Mouse (Mus musculus) midbrain, embryonic 14.5 days (tissue): ENCODE data around the gene Gabbr2. TPM values are rescaled to one million over a fixed set of nuclear protein-coding genes. Genes with fewer than 3 reads are reported as not detected.

ENCODE experiments used
- ATAC-seq: fragments of 200-750 bp; cut with Nextera tagmentation; 2 replicates; pipeline ENCODE4 v1.8.0; 2017; ENCODE audit warnings: moderate number of reproducible peaks, moderate library complexity; ENCODE audit not compliant: low FRiP score, low TSS enrichment
- DNase-seq: peaks from one replicate; pipeline ENCODE4 v3.0.0-alpha.2; 2015
- H3K27ac ChIP-seq: fragments of 300-500 bp; sonication (generic); replicated peaks from 2 replicates; pipeline ENCODE4 v1.5.1; 2014; ENCODE audit warnings: mild to moderate bottlenecking, low read depth, low read length, moderate library complexity
- H3K27me3 ChIP-seq: fragments of 300-500 bp; sonication (generic); 2 replicates; pipeline ENCODE4 v1.6.1; 2014; ENCODE audit warnings: low read length, control low read depth, mixed read lengths; ENCODE audit not compliant: control insufficient read depth, insufficient read depth
- H3K36me3 ChIP-seq: fragments of 300-500 bp; sonication (generic); 2 replicates; pipeline ENCODE4 v1.6.1; 2014; ENCODE audit warnings: low read length, control low read depth; ENCODE audit not compliant: control insufficient read depth, insufficient read depth
- H3K4me1 ChIP-seq: fragments of 300-500 bp; sonication (generic); 2 replicates; pipeline ENCODE4 v1.6.1; 2014; ENCODE audit warnings: mild to moderate bottlenecking, antibody characterized with exemption, low read length, control low read depth; ENCODE audit not compliant: control insufficient read depth, insufficient read depth
- H3K4me2 ChIP-seq: fragments of 300-500 bp; sonication (generic); 2 replicates; pipeline ENCODE4 v1.6.1; 2014; ENCODE audit warnings: mild to moderate bottlenecking, low read length, moderate library complexity
- H3K4me3 ChIP-seq: fragments of 300-500 bp; sonication (generic); replicated peaks from 2 replicates; pipeline ENCODE4 v1.5.1; 2014; ENCODE audit warnings: low read depth, low read length
- H3K9ac ChIP-seq: fragments of 300-500 bp; sonication (generic); replicated peaks from 2 replicates; pipeline ENCODE4 v1.6.1; 2014; ENCODE audit warnings: mild to moderate bottlenecking, low read length, moderate library complexity
- H3K9me3 ChIP-seq: fragments of 300-500 bp; sonication (generic); 2 replicates; pipeline ENCODE4 v1.6.1; 2016; ENCODE audit warnings: low read length, control low read depth, mixed read lengths; ENCODE audit not compliant: control insufficient read depth
- WGBS: fragments of 180-500 bp; shearing (Covaris S2); extraction: QIAGEN DNeasy Blood & Tissue Kit; methylation state at CpG from one replicate; pipeline ENCODE4 v1.1.7; 2014; 5-methylcytosine and 5-hydroxymethylcytosine counted together
- polyA plus RNA-seq: library from polyadenylated mRNA; unstranded; fragments of >200 nt; fragmentation: Nextera tagmentation; extraction: Ambion mirVana; gene quantifications from 2 replicates; pipeline ENCODE4 v1.2.1, GENCODE M21; 2014

Gabbr2 gene
- polyA plus RNA-seq, 1 experiment from 2014 or later: 8.6 TPM

- H3K27me3 ChIP-seq: no peaks in the 10 kb centered on the region
- H3K36me3 ChIP-seq: no peaks in the 10 kb centered on the region
- no peaks in the 10 kb centered on the region for H3K4me1 ChIP-seq
- H3K27ac ChIP-seq: no peak overlapping the region
- H3K4me3 ChIP-seq: no peak overlapping the region
- ATAC-seq: no peak
- H3K9me3 ChIP-seq: no peaks in the 10 kb centered on the region
- no peak overlapping the region for H3K9ac ChIP-seq
- no peak for DNase-seq
- WGBS: 87% methylated on average over 7 of the region's 7 CpGs
- H3K4me2 ChIP-seq: no peak overlapping the region
Observed at GRCm38 (mm10) chr4:46957955-46958354, 33.7 kb downstream of the Gabbr2 start.

DNA sequence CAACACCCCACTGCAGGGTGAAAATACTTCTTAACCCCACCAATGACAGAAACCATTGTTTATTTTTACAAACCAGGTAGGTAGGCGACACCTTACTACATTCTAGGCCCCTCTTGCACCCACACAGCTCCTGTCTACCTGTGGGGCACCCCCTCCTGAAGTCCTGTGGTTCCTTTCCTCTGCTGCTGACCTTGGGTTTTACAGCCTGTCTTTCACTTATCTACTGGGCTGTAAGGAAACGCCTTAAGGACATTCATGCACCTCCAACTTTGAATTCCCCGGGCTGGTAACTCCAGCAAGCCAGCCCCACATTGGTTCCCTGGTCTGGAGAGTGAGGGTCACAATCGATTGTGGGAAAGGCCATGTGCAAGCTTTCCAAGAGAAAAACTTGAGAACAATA lies 34.7 kb downstream of the Gabbr2 start:
- Histone ChIP-seq H3K9ac (no peak overlapping the region), H3K9me3 (no peaks in the 10 kb centered on the region), H3K27ac (no peak overlapping the region), H3K4me2 (no peak overlapping the region), H3K36me3 (no peaks in the 10 kb centered on the region), H3K4me1 (no peaks in the 10 kb centered on the region), H3K4me3 (no peak overlapping the region), H3K27me3 (no peaks in the 10 kb centered on the region)
- 82% methylated on average over 4 of the region's 4 CpGs for WGBS
- ATAC-seq: no peak
- DNase-seq: no peak

DNA sequence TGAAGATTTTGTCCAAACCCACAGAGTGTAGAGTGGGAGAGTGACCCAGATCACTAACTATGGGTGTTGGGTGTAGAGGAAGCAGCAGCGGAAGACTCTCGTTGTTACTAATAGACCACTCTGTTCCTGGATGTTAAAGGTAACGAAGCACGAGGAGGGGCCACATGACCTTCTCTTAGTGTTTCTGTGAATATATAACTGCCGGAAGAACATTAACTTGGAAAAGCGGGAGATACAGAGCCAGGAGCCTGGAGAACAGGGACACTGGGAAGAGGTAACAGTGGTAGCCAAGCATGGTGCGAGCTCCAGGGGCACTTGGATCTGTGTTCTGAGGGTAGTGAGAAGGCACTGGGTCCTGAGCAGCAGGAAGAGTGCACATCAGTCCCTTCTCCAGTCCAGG lies 38.7 kb downstream of the Gabbr2 start:
- ATAC-seq (no peak), DNase-seq (no peak)
- H3K4me2 ChIP-seq: no peak overlapping the region
- H3K27me3 ChIP-seq: no peaks in the 10 kb centered on the region
- no peaks in the 10 kb centered on the region for H3K36me3 ChIP-seq
- 93% methylated on average over 7 of the region's 7 CpGs for WGBS
- no peak overlapping the region for H3K27ac ChIP-seq
- no peaks in the 10 kb centered on the region for H3K9me3 ChIP-seq
- H3K4me3 ChIP-seq: no peak overlapping the region
- H3K4me1 ChIP-seq: no peaks in the 10 kb centered on the region
- no peak overlapping the region for H3K9ac ChIP-seq

DNA sequence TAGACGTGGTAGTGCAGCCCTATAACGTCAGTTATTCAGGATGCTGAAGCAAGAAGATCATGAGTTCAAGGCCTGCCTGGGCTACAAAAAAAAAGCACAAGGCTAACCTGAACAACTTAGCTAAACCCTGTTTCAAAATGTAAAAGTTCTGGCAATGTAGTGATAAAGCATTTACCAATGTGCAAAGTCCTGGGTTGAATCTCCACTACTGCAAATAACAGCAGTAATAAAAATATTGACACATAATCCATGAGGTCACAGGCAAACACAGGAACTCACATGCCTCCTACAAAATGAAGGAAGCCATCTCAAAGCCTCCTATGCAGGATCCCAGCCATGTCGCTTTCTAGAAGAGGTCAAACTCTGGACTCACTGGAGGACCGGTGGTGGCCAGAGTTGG lies 39.1 kb downstream of the Gabbr2 start:
- no peak for ATAC-seq

GRCm38 (mm10) chr4:46934291-46934690 lies 57.4 kb downstream of the Gabbr2 start:
- Histone ChIP-seq H3K4me3 (no peak overlapping the region), H3K27ac (no peak overlapping the region), H3K9me3 (no peaks in the 10 kb centered on the region), H3K4me2 (no peak overlapping the region), H3K9ac (no peak overlapping the region), H3K27me3 (no peaks in the 10 kb centered on the region), H3K4me1 (peaks cover 15% of the 10 kb centered on the region; the same call in 1 of the 2 replicates), H3K36me3 (no peaks in the 10 kb centered on the region)
- DNase-seq: no peak
- 74% methylated on average over 3 of the region's 3 CpGs for WGBS
- no peak for ATAC-seq

More for the DNA sequence above, 39.1 kb downstream of the Gabbr2 start:
- H3K9me3 ChIP-seq: no peaks in the 10 kb centered on the region
- WGBS: 89% methylated on average over 4 of the region's 4 CpGs
- no peak for DNase-seq
- no peaks in the 10 kb centered on the region for H3K4me1 ChIP-seq
- H3K27me3 ChIP-seq: no peaks in the 10 kb centered on the region
- H3K4me3 ChIP-seq: no peak overlapping the region
- no peak overlapping the region for H3K9ac ChIP-seq
- H3K27ac ChIP-seq: no peak overlapping the region
- no peaks in the 10 kb centered on the region for H3K36me3 ChIP-seq
- H3K4me2 ChIP-seq: no peak overlapping the region

- 82% methylated on average over 2 of the region's 2 CpGs for WGBS
Observed at GRCm38 (mm10) chr4:46933590-46933989, 58.1 kb downstream of the Gabbr2 start.

DNA sequence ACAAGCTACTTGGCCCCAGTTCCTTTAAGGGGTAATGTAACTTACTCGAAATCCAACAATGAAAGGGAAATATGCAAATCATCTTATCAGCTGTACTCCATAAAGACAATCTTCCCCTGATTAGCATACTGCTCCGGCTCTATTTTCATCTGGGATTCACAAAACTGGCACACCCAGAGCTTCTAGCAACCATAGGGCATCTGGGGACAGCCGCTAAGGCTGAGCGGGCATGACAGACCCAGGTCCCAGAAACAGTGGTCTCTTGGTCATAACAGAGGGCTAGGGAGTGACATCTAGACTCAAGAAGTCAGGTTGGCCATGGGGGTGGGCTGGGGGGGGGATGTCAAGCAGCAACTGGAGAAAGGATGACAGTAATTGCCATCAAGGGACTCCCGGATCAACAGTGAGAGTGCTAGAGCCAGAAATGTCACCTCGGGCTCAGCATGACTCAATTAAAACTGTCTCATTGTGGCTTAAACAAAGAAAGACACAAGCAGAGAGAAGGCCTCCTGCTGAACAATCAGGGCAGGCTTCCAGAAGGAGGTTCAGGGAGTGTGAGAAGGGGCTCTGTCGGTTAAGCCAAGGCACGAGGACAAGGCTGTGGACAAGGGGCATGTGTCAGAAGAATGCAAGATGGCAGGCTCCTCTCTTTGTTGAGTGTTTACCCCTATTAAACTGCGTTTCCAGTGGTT lies 59.8 kb downstream of the Gabbr2 start:
- peak; percentile 48 for DNase-seq

More at GRCm38 (mm10) chr4:46933590-46933989, 58.1 kb downstream of the Gabbr2 start:
- ATAC-seq: no peak
- Histone ChIP-seq H3K27me3 (no peaks in the 10 kb centered on the region), H3K4me2 (no peak overlapping the region), H3K27ac (no peak overlapping the region), H3K4me1 (peaks cover 15% of the 10 kb centered on the region; the same call in 1 of the 2 replicates), H3K9me3 (no peaks in the 10 kb centered on the region), H3K9ac (no peak overlapping the region), H3K4me3 (no peak overlapping the region), H3K36me3 (no peaks in the 10 kb centered on the region)
- no peak for DNase-seq

GRCm38 (mm10) chr4:46928112-46928511 lies 63.6 kb downstream of the Gabbr2 start:
- 55% methylated on average over 3 of the region's 3 CpGs for WGBS
- Histone ChIP-seq H3K4me3 (no peak overlapping the region), H3K36me3 (no peaks in the 10 kb centered on the region), H3K27me3 (no peaks in the 10 kb centered on the region), H3K9me3 (no peaks in the 10 kb centered on the region), H3K9ac (no peak overlapping the region), H3K4me2 (no peak overlapping the region), H3K4me1 (peaks cover 19% of the 10 kb centered on the region; the same call in 1 of the 2 replicates), H3K27ac (no peak overlapping the region)
- ATAC-seq: no peak
- no peak for DNase-seq

More for the DNA sequence above, 59.8 kb downstream of the Gabbr2 start:
- Histone ChIP-seq H3K36me3 (no peaks in the 10 kb centered on the region), H3K27me3 (no peaks in the 10 kb centered on the region), H3K4me2 (no peak overlapping the region), H3K9ac (no peak overlapping the region), H3K4me1 (peaks cover 15% of the 10 kb centered on the region; the same call in 1 of the 2 replicates), H3K27ac (peak overlapping the region; percentile 41; the same call in 1 of the 2 replicates), H3K9me3 (no peaks in the 10 kb centered on the region), H3K4me3 (no peak overlapping the region)
- 26% methylated on average over 9 of the region's 9 CpGs for WGBS
- ATAC-seq: peak; percentile 40; the same call in 1 of the 2 replicates

GRCm38 (mm10) chr4:46919144-46919543 lies 72.5 kb downstream of the Gabbr2 start:
- Histone ChIP-seq H3K4me1 (0 out of 2 replicates have a peak, but pooled peaks cover 9% of the 10 kb centered on the region), H3K4me2 (no peak overlapping the region), H3K9me3 (no peaks in the 10 kb centered on the region), H3K4me3 (no peak overlapping the region), H3K27ac (no peak overlapping the region), H3K27me3 (no peaks in the 10 kb centered on the region), H3K9ac (no peak overlapping the region), H3K36me3 (no peaks in the 10 kb centered on the region)
- peak; percentile 74 for DNase-seq
- 39% methylated on average over 8 of the region's 8 CpGs for WGBS
- ATAC-seq: no peak
